Mouse (Mus musculus): ENCODE data around the gene Abat.
"Not testable (repeated sequence)": the region's sequence is repeated elsewhere in the genome, so short reads cannot be mapped to it uniquely, and the experiment has no call there.

Abat gene

GRCm38 (mm10) chr16:8533477-8533876 lies 20.2 kb downstream of the Abat start:
- no peak for DNase-seq

DNA sequence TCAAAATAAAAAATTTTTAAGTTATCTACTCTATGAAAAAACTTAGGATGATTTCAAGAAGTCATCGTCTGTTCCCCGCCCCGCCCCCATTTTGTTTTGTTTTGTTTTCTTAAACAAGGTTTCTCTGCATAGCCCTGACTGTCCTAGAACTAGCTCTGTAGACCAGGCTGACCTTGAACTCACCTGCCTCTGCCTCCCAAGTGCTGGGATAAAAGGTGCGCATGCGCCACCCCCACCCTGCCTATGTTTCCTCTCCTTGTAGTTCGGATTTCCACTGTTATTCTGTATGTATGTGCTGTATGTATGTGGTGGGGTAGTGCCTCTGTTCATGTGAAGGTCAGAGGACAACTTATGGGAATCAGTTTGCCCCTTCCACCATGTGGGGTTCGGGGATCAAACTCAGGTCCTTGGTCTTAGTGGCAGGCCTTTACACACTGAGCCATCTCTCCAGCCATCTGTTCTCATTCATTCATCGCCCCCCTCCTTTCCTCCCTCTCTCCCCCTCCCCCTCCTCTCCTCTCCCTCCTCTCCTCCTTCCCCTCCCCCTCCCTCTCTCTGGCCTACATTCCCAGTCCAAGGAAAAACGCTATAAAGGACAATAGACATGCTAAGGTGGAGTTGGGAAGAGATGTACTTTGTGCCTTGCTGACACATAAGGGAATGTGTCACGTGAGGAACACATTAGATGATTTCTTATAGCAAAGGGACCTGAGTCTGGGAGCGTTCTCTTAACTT lies 21.4 kb downstream of the Abat start:
- no peak for DNase-seq

DNA sequence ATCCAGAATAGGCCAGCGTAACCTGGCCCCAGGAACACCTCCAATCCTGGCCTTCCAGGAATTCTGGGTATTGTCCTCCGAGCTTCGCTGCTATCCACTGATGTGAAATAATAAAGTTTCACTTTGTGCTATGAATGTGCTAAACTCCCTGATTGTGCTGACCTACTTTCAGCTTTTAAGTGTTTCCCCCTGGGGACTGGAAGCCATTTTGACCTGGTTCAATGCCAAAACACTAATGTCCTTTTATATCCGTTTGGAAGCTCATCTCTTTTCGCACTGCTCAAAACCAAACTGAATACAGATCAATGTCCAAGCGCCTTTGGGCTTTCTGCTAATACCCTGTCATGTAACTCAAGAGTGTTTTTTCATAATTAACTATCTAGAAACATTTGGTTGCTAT lies 22.2 kb downstream of the Abat start:
- no peak for DNase-seq

DNA sequence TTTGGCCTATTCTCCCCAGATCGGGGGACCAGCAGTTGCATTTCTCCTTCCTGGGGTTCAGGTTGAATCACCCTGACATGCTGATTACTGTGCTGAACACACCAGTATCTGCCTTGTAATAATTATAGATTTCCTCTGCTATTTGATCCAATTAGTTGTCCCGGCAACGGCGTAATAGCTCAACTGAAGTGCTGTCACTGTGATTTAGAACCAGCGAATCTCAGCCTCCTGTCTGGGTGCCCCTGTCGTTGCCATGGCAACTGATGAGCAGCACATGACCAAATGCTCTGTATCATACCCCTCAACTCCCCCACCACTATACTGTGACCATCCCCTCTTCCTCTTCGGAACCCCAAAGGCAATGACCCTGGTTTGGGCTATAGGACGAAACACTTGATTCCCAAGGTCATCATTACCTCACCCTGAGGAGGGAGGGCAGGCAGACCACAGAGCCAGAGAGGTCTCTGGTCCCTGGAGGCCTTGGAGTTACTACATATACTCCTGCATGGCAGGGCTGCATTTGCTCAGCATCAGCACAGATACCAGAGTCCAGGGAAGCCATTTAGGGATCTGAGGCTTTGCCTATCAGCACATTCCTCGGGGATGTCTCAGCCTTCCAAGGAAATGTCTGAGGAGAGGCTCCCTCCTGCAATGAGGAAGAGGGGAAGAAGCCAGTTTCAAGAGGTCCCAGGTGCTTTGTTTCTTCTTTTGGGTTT lies 26.1 kb downstream of the Abat start:
- no peak for DNase-seq

DNA sequence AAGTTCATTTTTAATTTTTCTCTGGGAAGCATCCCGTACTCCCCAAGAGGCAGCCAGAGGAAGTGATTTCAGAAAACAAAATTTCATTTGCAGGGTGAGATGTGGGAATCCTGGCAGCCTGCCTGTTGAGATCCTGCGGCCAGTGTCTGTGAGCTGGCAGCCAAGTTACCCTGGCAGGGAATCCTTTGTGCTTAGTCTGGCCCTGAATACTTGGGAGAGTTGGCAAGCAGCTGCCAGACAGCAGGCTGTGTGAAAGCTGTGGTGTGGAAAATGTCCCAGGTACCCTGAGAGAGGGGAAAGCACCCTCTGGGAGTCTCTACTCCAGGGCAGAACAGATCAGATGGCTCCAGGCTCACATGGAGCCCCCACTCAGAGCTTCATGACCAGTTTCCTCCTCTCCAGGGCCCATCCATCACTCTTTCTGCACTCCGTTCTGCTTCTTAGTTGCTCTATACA lies 27.7 kb downstream of the Abat start:
- no peak for DNase-seq

- DNase-seq = no peak
Measured at GRCm38 (mm10) chr16:8547836-8548235, 34.6 kb downstream of the Abat start.

DNA sequence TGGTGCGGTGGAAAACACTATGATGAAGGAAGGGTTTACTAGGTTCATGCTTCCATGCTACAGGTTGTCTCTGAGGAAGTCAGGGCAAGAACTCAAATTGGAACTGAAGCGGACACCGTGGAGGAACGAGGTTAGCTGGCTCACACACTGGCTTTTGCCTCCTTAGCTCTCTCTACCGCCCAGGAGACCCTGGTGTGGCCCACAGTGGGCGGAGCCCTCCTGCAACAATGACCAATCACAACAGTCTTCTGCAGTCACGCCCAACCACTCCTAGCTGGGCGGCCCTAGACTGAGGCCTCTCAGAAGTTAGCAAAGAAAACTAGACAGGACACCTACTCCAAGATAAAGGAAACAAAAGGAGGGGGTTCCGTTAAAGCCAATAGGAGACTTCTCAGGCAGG lies 36.3 kb downstream of the Abat start:
- DNase-seq = no peak

DNA sequence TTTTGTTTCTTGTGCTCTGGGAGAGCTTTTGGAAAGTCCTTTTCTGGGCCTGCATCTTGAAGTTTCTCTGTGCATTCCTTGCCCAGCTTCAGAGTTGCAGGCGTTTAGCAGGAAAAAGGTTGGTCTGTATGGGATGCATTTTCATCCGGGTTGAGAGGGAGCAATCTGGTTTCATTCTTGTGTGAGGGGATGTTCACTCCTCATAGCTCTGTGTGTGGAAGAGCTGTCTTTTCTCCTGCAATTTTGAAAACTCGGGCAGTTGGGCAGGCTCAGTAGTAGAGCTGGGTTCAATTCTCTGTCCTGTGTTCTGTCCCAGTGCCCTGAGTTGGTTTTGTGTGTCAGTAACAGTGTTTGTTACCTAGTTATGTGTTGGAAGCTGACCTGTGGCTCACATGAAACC lies 41.1 kb downstream of the Abat start:
- no peak for DNase-seq

DNA sequence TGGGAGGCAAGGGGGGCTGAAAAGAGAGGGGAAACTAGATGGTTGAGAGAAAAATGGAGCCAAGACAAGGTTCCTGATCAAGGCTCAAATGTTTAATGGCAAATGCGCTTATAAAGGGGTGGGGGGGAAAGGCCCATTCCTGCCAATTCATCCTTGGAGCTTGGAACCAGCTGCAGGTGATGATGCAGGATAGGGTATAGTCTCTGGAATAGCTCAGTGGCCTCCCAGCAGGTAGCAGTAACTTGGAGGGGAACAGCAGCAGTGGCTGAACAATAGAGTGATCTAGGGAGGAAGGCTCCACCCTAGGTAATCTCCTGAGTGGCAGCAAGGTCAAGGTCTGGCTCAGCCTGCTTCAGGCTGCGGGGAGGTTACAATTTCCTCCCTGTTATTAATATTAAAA lies 41.5 kb downstream of the Abat start:
- not testable (repeated sequence) for DNase-seq

DNA sequence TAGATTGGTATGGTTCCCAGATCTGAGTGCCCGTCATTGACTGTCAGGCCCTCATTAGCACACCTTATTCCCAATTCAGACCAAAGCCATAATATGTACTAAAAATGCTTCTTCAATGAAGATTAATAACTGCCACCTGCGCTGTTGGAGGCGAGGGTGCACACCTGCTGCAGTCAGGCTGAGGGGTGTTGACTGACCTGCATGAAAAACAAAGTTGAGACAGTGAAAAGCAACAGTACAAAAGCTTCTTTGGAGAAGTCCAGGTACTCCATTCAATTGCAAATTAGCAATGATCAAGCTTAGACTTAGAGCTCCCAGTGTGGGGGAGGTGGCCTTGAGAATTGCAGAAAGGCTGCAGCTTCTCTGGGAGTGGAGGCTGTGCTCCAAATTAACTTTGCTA lies 42.1 kb downstream of the Abat start:
- not testable (repeated sequence) for DNase-seq

DNA sequence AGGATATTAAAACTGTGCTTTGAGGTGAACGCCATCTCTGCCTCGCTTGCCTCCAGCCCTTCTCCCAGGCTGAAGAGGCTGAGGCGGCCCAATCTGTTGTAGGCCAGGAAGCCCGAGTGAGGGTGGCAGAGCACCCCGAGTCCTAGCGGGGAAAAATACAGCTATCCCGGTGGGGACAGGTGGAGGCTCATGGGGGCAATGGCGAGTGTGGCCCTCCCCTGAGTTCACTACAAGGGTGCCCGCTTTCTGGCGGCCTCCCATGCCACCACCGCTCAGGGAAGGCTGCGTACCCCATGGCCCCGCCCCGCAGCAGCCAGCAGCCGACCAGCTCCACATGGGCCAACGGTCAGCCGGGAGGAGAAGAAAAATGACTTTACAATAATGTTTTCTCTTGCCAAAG lies 46.9 kb downstream of the Abat start:
- no peak for DNase-seq

- DNase-seq = not testable (repeated sequence)
Measured at GRCm38 (mm10) chr16:8561101-8561500, 47.9 kb downstream of the Abat start.

GRCm38 (mm10) chr16:8561856-8562255 lies 48.6 kb downstream of the Abat start:
- not testable (repeated sequence) for DNase-seq

- DNase-seq = not testable (repeated sequence)
Measured at GRCm38 (mm10) chr16:8562827-8563226, 49.6 kb downstream of the Abat start.

GRCm38 (mm10) chr16:8564836-8565235 lies 51.6 kb downstream of the Abat start:
- no peak for DNase-seq

GRCm38 (mm10) chr16:8565539-8565938 lies 52.3 kb downstream of the Abat start:
- no peak for DNase-seq

GRCm38 (mm10) chr16:8566115-8566711 lies 53.0 kb downstream of the Abat start:
- DNase-seq = no peak

GRCm38 (mm10) chr16:8568881-8569280 lies 55.7 kb downstream of the Abat start:
- DNase-seq = no peak

DNA sequence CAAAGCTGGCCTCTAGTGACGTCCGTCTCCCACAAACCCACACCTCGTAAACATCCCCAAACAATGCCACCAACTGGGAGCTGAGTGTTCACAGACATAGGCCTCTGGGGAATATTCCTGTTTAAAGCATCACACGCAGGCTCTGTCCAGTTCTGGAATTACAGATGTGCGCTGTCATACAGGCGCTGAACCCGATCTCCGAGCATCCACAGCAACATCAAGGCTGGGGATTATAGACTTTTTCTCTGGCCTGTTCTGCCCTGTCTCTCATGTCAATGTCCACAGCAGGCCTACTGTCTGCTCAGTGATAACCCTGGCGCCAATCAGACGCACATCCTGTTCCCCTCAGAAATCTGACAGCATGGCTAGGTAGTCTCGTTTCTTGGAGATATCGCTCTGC lies 57.1 kb downstream of the Abat start:
- DNase-seq = no peak

- no peak for DNase-seq
Measured at GRCm38 (mm10) chr16:8570901-8571615, 57.8 kb downstream of the Abat start.

DNA sequence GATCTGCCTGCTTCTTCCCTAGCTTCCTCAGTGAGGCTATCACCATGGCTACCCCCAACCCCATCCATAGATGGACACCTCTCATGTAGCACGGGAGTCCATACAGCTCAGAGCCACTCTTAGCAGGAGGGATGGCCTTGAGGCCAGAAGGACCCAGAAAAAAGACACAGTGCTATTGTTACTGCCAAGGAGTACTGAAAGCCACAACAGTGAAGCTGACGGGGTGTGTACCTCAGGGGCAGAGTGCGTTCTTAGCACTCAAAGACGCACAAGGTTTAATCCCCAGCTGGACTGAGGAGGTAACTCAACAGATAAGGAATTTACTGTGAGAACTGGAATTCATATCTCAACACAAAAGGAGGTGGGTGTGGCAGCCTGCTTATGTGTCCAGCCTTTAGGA lies 59.8 kb downstream of the Abat start:
- no peak for DNase-seq

GRCm38 (mm10) chr16:8573751-8574150 lies 60.5 kb downstream of the Abat start:
- DNase-seq = no peak

- DNase-seq = no peak
Measured at GRCm38 (mm10) chr16:8574316-8574715, 61.1 kb downstream of the Abat start.

Data from thymus, adult 18-20 months (tissue).